Mouse (Mus musculus) heart, adult 9 months (tissue): ENCODE measurements around the gene Bhlhe40.
A peak's percentile ranks its signal among the peaks of the same experiment; 100 is the strongest.

Experiments
- DNase-seq, 2 experiments: peaks; one replicate each; pipeline ENCODE4 v3.0.0; 2022; ENCODE audit warnings: low spot score in 2 of 2

Bhlhe40 gene

GRCm38 (mm10) chr6:108660206-108660877 is at the start of gene Bhlhe40:
Gene Bhlhe40, plus strand, starts transcription at chr6:108660629.
- peak; percentile 93 to 96 for DNase-seq

DNA sequence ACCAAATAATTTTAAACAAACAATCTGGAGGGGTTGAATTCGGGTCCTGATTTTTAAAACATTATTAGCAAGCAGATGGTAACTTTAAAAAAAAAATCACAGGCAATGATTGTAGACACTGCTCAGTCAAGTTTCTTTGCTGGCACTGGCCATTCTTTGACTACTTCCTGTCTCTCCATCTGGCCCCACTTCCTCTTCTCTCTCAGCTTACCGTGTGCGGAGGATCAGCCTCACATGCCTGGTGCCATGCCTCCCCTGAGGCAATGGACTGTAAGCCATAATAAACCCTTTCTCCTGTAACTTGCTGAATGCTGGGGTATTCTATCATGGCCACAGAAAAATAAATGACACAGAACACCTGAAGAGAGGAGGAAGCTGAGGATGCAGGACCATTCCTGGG is 48.8 kb upstream of the Bhlhe40 start:
- no peak for DNase-seq

DNA sequence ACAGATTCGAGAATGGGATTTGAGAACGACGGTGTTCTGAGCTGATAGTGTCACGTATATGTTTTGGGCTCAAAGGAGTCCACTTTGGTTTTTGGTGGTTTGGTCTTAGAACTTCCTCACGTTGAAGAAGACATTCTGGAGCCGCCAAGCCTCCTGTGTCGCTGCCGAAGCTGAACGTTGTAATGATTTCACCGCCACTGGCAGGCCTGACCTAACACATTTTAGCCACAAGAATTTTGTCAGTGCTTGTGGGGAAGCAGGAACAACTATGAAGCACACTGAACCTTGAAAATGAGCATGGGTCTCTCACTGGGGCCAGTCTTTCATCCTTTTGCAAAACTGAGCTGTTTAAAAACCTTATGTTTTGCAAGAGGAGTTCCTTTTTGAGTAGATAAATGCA is 42.4 kb upstream of the Bhlhe40 start:
- DNase-seq, result no peak

- DNase-seq, result no peak
Observed at GRCm38 (mm10) chr6:108623028-108623565, 37.3 kb upstream of the Bhlhe40 start.

DNA sequence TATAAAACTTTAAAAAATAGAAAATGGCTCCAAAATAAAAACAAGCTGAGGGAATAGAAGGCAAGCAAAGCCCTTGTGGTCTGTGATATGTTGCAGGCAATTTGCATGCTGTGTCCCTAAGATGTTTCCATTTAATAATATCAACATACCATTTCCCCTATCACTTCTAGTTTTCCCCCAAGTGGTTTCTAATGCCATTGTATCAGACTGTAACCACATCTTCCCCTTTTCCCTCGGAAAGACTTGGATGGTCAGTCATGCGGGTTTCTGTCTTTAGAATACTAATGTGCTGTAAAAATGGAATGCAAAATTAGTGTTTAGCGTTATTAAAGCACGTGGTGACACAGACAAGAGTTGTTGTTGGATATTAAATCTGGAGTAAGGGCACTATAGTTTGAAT is 35.5 kb upstream of the Bhlhe40 start:
- DNase-seq, result no peak

DNA sequence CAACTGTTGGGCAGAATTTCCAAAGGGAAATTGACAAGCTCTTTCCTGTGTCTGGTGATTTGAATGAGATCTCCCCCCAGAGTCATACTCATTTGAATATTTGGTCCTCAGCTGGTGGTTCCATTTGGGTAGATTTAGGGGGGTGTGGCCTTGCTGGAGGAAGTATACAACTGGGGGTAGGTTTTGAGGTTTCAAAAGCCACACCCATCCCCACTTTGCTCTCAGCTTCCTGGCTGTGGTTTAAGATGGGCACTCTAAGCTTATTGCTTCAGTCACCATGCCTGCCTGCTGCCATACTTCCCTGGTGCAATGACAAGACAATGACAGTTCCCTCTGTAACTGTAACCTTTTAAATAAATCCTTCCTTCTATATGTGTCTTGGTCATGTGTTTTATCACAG is 29.7 kb upstream of the Bhlhe40 start:
- peak in 1 of 2 experiments; percentile 10 for DNase-seq

DNA sequence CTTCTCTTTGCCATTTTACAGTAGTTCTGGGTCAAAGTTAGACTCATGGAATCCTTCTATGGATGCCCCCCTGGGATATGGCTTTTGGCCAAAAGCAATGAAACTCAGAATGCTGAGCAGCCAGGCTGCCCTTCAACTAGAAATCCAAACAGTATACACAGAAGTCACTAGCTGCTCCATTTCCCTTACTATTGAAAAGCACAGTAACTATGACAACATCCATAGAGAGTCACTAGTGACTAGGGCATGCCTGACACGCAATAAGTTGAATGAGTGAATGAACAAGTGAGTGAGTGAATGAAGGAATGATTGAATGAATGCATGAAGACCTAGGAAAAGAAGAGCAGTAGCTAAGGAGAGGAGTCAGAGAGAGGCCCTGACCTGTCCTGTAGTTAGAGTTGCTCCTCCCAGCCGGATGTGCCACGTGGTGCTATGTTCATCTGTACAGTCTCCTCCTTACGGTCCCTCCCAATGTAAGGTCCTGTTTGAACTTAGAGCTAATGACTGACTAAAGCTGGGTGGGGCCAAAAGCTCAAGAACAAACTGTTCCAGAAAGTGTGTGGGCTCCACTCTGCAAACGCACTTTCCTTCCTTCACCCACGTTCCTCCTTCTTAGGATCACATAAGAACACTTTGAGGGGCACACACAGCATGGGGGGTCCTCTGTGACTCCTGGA is 22.1 kb upstream of the Bhlhe40 start:
- no peak for DNase-seq

DNA sequence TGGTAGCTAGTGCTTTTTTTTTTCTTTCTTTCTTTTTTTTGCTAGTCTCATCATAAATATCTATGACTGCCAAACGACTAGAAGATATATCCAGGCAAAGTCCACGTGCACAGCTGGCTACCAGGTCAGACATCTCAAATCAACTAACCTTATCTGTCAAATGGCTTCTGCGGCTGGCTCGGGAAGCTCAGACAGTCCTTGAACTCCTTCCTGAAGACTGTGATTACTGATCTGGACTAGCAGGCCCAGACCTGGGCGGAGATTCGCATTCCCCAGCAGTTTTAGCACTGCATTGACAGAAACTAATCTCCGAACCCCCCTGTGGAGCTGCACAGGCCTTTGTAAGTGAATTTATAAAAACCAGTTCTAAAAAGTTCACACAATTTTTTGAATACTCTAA is 18.4 kb upstream of the Bhlhe40 start:
- no peak for DNase-seq

GRCm38 (mm10) chr6:108643035-108643434 is 17.4 kb upstream of the Bhlhe40 start:
- DNase-seq, result no peak

GRCm38 (mm10) chr6:108644311-108644710 is 16.1 kb upstream of the Bhlhe40 start:
- DNase-seq, result no peak

GRCm38 (mm10) chr6:108647094-108647493 is 13.3 kb upstream of the Bhlhe40 start:
- no peak for DNase-seq

GRCm38 (mm10) chr6:108648072-108648471 is 12.4 kb upstream of the Bhlhe40 start:
- no peak for DNase-seq

- DNase-seq, result no peak
Observed at GRCm38 (mm10) chr6:108655861-108656260, 4.6 kb upstream of the Bhlhe40 start.

DNA sequence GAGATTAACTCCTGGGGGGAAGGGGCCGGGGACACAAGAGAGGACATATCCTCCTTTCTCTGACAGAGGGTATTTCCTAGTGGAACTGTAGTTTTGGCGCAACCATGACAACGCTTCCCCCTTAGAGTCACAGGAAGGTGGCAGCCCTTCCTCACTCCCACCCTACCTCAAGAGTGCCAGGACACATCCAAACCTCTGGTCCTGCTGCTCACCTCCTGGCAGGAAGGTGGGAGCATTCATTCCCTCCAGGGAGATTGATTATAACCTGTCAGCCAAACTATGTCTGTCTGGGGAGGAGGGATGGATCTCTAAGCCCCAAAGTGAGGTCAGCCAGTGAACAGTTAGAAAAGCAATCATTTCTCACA is 2.4 kb upstream of the Bhlhe40 start:
- peak; percentile 51 to 69 for DNase-seq

- peak; percentile 59 to 78 for DNase-seq
Observed at GRCm38 (mm10) chr6:108658416-108659201, 1.8 kb upstream of the Bhlhe40 start.

DNA sequence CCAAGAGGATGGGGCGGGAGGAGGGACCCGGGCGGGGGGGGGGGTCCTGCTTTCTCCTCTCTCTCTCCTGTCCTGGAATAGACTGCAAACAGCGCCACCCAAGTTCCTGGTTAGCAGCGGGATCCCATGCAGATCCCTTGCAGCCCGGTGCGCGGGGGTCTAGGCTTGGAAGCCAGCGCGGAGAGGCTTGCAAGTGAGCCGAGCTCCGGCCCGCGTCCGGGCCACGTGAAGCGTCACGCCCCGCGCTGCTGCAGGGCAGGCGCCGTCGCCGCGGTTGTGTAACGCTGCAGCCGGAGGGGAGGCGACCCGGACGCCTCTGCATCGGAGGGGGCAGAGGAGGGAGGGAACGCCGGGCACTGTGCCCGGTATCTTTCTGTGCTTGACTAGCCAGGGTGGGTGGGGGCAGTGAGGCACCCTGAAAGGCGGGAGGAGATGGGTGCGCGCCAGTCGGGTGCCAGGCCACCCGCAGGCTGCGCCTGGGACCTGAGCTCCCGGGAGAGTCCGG is 1.2 kb upstream of the Bhlhe40 start:
- DNase-seq, result peak; percentile 96 to 97

GRCm38 (mm10) chr6:108659726-108660205 is 663 bp upstream of the Bhlhe40 start:
- peak; percentile 93 to 95 for DNase-seq

- DNase-seq, result no peak
Observed at GRCm38 (mm10) chr6:108660878-108661389, 505 bp downstream of the Bhlhe40 start.

DNA sequence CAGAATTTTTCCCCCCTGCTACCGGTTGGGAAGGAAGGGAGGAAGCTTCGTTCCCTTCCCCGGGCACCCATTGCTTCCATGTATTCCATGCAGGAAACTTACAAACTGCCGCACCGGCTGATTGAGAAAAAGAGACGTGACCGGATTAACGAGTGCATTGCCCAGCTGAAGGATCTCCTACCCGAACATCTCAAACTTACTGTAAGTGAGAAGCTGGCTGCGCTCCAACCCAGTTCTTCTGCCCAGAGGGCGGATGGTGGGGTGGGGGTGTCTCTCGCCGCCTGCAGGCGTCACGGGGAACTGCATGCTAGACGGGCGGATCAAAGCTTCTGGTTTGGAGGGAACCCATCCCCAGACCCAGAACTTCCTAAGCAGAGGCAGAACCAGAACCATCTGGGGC is 983 bp downstream of the Bhlhe40 start:
- DNase-seq, result peak; percentile 92 to 93

DNA sequence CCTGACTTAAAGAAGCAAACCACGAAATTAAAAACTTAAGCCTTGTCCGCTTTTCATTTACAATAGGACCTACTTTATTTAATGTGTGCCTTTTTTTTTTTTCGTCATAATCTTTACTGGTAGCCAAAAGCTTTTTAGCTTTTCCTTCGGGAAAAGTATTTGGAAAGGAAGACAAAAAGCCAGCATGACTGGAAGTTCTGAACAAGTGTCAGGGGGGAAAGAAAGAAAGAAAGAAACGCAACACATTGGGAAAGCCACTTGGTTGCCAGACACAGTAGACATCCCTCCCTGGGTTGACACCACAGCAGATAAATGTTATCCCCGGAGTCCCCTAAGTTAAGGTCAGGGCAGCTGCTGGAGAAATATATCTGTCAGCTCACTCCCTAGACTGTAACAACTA is 1.5 kb downstream of the Bhlhe40 start:
- no peak for DNase-seq

GRCm38 (mm10) chr6:108662314-108663240 is 2.1 kb downstream of the Bhlhe40 start:
- DNase-seq, result no peak
